Mouse (Mus musculus): ENCODE data around the gene Tmem82.

DNA sequence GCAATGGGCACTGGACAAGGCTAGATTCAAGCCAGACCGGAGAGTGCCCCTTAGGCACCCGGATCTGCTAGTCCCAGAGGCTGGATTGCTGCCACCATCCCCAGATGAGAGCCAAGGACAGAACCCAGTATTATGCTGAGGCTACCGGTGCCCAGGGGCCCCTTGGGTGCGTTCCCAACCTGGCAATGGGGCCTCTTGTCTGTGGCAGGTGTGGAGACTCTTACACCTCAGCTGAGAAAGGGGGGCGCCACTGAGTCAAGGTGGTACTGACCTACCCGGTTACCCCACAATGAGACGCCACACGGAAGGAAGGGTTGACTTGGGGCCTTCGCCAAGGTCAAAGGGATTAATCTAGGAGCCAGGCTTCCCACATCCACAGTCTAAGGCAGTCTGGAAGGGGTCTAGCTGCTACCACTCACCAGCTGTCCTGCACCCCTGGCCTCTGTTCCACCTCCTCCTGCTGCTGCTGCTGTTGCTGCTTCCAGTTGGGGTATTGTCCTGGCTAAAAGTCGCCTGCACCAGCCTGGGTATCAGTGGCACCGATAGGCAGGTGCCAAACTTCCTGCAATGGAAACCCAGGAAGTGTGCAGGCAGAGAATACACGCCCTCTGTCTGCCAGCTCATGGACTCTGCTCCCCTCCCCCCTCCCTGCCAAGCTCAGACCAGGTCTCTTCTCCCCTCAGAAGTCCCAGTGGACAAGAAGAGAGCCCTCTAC, 17.1 kb downstream of the Tmem82 start:
- no peak for TF ChIP-seq POLR2A (IDR thresholded peaks at IDR 0.05; ENCODE audit: low read depth, low read length)
- no peak for TF ChIP-seq CTCF (conservative IDR thresholded peaks at IDR 0.05; ENCODE audit: insufficient read depth, insufficient read length, low read depth, low read length)

Data from kidney, adult 2 months (tissue).